Mouse (Mus musculus): Measurements from ENCODE around the gene Wbp1l. TPM values are rescaled to one million over a fixed set of nuclear protein-coding genes. Genes with fewer than 3 reads are reported as not detected.

The Wbp1l gene
- total and polyA plus RNA-seq, 2 experiments from 2014 or later = 27.1 to 44.8 TPM

DNA sequence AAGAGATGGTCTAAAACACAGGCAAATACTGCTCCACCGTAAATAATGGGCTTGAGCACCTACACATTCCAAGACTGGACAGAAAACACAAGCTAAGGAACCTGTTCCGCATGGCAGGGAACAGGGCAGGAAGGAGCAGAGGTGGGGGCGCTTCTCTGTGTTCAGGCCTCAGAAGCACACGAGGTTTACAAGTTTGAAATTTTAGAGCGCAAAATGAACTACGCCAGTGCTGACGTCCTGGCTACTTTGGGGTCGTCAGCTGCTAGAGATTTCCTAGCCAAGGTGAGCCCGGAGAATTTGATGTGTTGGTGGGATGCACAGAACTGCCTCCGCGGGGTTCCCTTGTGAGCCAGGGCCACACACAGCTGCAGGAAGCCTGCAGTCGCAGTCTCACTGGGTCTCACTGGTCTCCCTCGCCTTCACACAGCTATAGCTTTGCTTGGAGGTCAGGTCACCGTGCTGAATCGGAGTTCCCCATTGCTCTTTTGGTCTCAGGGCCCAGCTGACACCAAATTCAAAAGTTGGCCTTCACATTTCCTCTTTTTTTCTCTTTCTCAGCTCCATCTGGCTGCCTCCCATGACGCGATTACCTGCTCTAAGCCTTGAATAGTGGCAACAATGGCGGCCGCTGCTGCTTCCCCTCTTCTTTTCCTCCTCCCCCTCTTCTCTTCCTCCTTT is 99.1 kb downstream of the Wbp1l start:
- ATAC-seq (ENCODE audit: low FRiP score) (no peak), DNase-seq (ENCODE audit: low spot score) (no peak)
- Histone ChIP-seq H3K4me3 (ENCODE audit: low read depth, low read length) (no peak overlapping the region), H3K27ac (ENCODE audit: low read depth, low read length) (no peak overlapping the region), H3K27me3 (ENCODE audit: insufficient read depth, low read length) (no peaks in the 10 kb centered on the region), H3K4me1 (ENCODE audit: insufficient read depth, low read length) (no peaks in the 10 kb centered on the region), H3K4me2 (ENCODE audit: low read depth, low read length, poor library complexity, severe bottlenecking) (no peak overlapping the region), H3K36me3 (ENCODE audit: insufficient read depth, low read length) (peaks cover 13% of the 10 kb centered on the region; the same call in 1 of the 2 replicates), H3K9me3 (ENCODE audit: low read length) (no peaks in the 10 kb centered on the region), H3K9ac (replicated peaks; ENCODE audit: low read length, poor library complexity, severe bottlenecking) (no peak overlapping the region)
- TF ChIP-seq CTCF (IDR thresholded peaks at IDR 0.05) = no peak
- 47% methylated on average over 19 of the region's 19 CpGs for WGBS

- no peak overlapping the region for H3K4me3 ChIP-seq (ENCODE audit: low read depth, low read length)
- peaks cover 13% of the 10 kb centered on the region; the same call in 1 of the 2 replicates for H3K36me3 ChIP-seq (ENCODE audit: insufficient read depth, low read length)
- DNase-seq (ENCODE audit: low spot score) (no peak), ATAC-seq (ENCODE audit: low FRiP score) (no peak)
- H3K9ac ChIP-seq (replicated peaks; ENCODE audit: low read length, poor library complexity, severe bottlenecking) = no peak overlapping the region
- H3K9me3 ChIP-seq (ENCODE audit: low read length) = no peaks in the 10 kb centered on the region
- no peaks in the 10 kb centered on the region for H3K27me3 ChIP-seq (ENCODE audit: insufficient read depth, low read length)
- no peak for TF ChIP-seq CTCF (IDR thresholded peaks at IDR 0.05)
- WGBS = 79% methylated on average over 10 of the region's 10 CpGs
- H3K4me2 ChIP-seq (ENCODE audit: low read depth, low read length, poor library complexity, severe bottlenecking) = no peak overlapping the region
- H3K4me1 ChIP-seq (ENCODE audit: insufficient read depth, low read length) = no peaks in the 10 kb centered on the region
- H3K27ac ChIP-seq (ENCODE audit: low read depth, low read length) = no peak overlapping the region
Observed at GRCm38 (mm10) chr19:46699011-46699481, 100.2 kb downstream of the Wbp1l start.

GRCm38 (mm10) chr19:46701156-46701555 is 102.3 kb downstream of the Wbp1l start:
- no peak overlapping the region for H3K4me2 ChIP-seq (ENCODE audit: low read depth, low read length, poor library complexity, severe bottlenecking)
- no peak overlapping the region for H3K4me3 ChIP-seq (ENCODE audit: low read depth, low read length)
- no peak overlapping the region for H3K27ac ChIP-seq (ENCODE audit: low read depth, low read length)
- WGBS = 91% methylated on average over 9 of the region's 9 CpGs
- DNase-seq (ENCODE audit: low spot score) = no peak
- H3K27me3 ChIP-seq (ENCODE audit: insufficient read depth, low read length) = no peaks in the 10 kb centered on the region
- ATAC-seq (ENCODE audit: low FRiP score) = no peak
- H3K9ac ChIP-seq (replicated peaks; ENCODE audit: low read length, poor library complexity, severe bottlenecking) = no peak overlapping the region
- peaks cover 4% of the 10 kb centered on the region; the same call in 1 of the 2 replicates for H3K36me3 ChIP-seq (ENCODE audit: insufficient read depth, low read length)
- H3K9me3 ChIP-seq (ENCODE audit: low read length) = no peaks in the 10 kb centered on the region
- no peaks in the 10 kb centered on the region for H3K4me1 ChIP-seq (ENCODE audit: insufficient read depth, low read length)
- TF ChIP-seq CTCF (IDR thresholded peaks at IDR 0.05) = no peak

- ATAC-seq (ENCODE audit: low FRiP score) (no peak), DNase-seq (ENCODE audit: low spot score) (no peak)
- no peak overlapping the region for H3K27ac ChIP-seq (ENCODE audit: low read depth, low read length)
- no peaks in the 10 kb centered on the region for H3K4me1 ChIP-seq (ENCODE audit: insufficient read depth, low read length)
- no peak overlapping the region for H3K9ac ChIP-seq (replicated peaks; ENCODE audit: low read length, poor library complexity, severe bottlenecking)
- no peak overlapping the region for H3K4me3 ChIP-seq (ENCODE audit: low read depth, low read length)
- no peak for TF ChIP-seq CTCF (IDR thresholded peaks at IDR 0.05)
- H3K9me3 ChIP-seq (ENCODE audit: low read length) = no peaks in the 10 kb centered on the region
- no peaks in the 10 kb centered on the region; the same call in 1 of the 2 replicates for H3K36me3 ChIP-seq (ENCODE audit: insufficient read depth, low read length)
- no peaks in the 10 kb centered on the region for H3K27me3 ChIP-seq (ENCODE audit: insufficient read depth, low read length)
- H3K4me2 ChIP-seq (ENCODE audit: low read depth, low read length, poor library complexity, severe bottlenecking) = no peak overlapping the region
- 71% methylated on average over 7 of the region's 7 CpGs for WGBS
Observed at GRCm38 (mm10) chr19:46705779-46706495, 107.1 kb downstream of the Wbp1l start.

DNA sequence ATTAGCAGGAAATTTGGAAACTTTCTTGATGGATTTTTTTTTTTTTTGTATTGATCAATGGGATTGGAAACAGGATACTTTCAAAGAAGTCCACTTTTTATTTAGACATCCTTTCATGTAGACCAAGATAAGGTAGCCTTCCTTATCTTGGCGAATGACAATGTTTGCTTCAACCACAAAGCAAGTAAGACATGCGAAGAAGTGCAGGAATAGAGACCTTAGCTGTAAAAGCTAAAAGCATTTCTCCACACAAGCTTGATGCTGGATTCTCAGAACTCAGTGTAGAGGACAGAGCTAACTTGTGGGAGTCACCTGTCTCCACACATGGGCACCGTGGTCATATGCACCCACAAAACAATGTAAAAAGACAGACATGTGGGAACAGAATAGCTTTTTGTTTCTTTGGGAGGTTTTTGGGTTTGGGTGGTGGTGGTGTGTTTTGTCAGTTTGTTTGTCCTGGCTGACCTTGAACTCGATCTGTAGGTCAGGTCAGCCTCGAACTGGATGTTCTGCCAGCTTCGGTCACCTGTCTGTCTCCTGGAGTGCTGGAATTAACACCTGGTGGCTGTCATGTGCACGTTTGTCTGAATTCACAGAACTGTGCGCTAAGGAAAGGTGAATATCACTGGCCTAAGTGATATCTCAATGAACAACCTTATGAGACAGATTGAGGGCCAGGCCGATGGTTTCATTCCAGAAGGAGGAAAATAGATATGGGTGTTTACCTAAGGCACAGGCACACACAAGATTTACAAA is 107.8 kb downstream of the Wbp1l start:
- Histone ChIP-seq H3K4me1 (ENCODE audit: insufficient read depth, low read length) (no peaks in the 10 kb centered on the region), H3K4me3 (ENCODE audit: low read depth, low read length) (no peak overlapping the region), H3K27me3 (ENCODE audit: insufficient read depth, low read length) (no peaks in the 10 kb centered on the region), H3K36me3 (ENCODE audit: insufficient read depth, low read length) (no peaks in the 10 kb centered on the region; the same call in 1 of the 2 replicates), H3K27ac (ENCODE audit: low read depth, low read length) (no peak overlapping the region), H3K9ac (replicated peaks; ENCODE audit: low read length, poor library complexity, severe bottlenecking) (no peak overlapping the region), H3K4me2 (ENCODE audit: low read depth, low read length, poor library complexity, severe bottlenecking) (0 out of 2 replicates have a peak overlapping the region, but pooled peaks have one; percentile 48), H3K9me3 (ENCODE audit: low read length) (no peaks in the 10 kb centered on the region)
- WGBS = 77% methylated on average over 9 of the region's 9 CpGs
- DNase-seq (ENCODE audit: low spot score) (no peak), ATAC-seq (ENCODE audit: low FRiP score) (no peak)
- no peak for TF ChIP-seq CTCF (IDR thresholded peaks at IDR 0.05)

Other genes with a start within 250 kb of the Wbp1l start
- gene 2310034G01Rik, start 248.8 kb upstream of the Wbp1l start, total RNA-seq (2014; rRNA removed) = 2.0 and 3.8 TPM in 2 replicates
- 2.0 and 2.2 TPM in 2 replicates for gene 2310034G01Rik, start 248.8 kb upstream of the Wbp1l start, polyA plus RNA-seq (2015; fragmentation: Nextera tagmentation; extraction: Ambion mirVana)
- 356 and 359 TPM in 2 replicates for gene Actr1a, start 203.3 kb upstream of the Wbp1l start, total RNA-seq (2014; rRNA removed)
- 327 and 343 TPM in 2 replicates for gene Actr1a, start 203.3 kb upstream of the Wbp1l start, polyA plus RNA-seq (2015; fragmentation: Nextera tagmentation; extraction: Ambion mirVana)
- 11.5 and 14.4 TPM in 2 replicates for gene Sufu, start 202.2 kb upstream of the Wbp1l start, total RNA-seq (2014; rRNA removed)
- gene Sufu, start 202.2 kb upstream of the Wbp1l start, polyA plus RNA-seq (2015; fragmentation: Nextera tagmentation; extraction: Ambion mirVana) = 13.2 and 14.5 TPM in 2 replicates
- 96.6 and 103 TPM in 2 replicates for gene Trim8, start 97.4 kb upstream of the Wbp1l start, total RNA-seq (2014; rRNA removed)
- gene Trim8, start 97.4 kb upstream of the Wbp1l start, polyA plus RNA-seq (2015; fragmentation: Nextera tagmentation; extraction: Ambion mirVana) = 27.8 and 30.4 TPM in 2 replicates
- 94.5 and 109 TPM in 2 replicates for gene Arl3, start 25.9 kb upstream of the Wbp1l start, total RNA-seq (2014; rRNA removed)
- gene Arl3, start 25.9 kb upstream of the Wbp1l start, polyA plus RNA-seq (2015; fragmentation: Nextera tagmentation; extraction: Ambion mirVana) = 192 and 194 TPM in 2 replicates
- gene Sfxn2, start 25.7 kb upstream of the Wbp1l start, total RNA-seq (2014; rRNA removed) = 5.9 and 6.0 TPM in 2 replicates
- gene Sfxn2, start 25.7 kb upstream of the Wbp1l start, polyA plus RNA-seq (2015; fragmentation: Nextera tagmentation; extraction: Ambion mirVana) = 9.5 and 9.8 TPM in 2 replicates
- gene Cyp17a1, start 74.1 kb downstream of the Wbp1l start, total RNA-seq (2014; rRNA removed) = not detected in 2 replicates
- not detected in 2 replicates for gene Cyp17a1, start 74.1 kb downstream of the Wbp1l start, polyA plus RNA-seq (2015; fragmentation: Nextera tagmentation; extraction: Ambion mirVana)
- 13.2 and 16.3 TPM in 2 replicates for gene Borcs7, start 90.8 kb downstream of the Wbp1l start, total RNA-seq (2014; rRNA removed)
- 41.3 and 43.0 TPM in 2 replicates for gene Borcs7, start 90.8 kb downstream of the Wbp1l start, polyA plus RNA-seq (2015; fragmentation: Nextera tagmentation; extraction: Ambion mirVana)
- 21.3 and 28.9 TPM in 2 replicates for gene As3mt, start 108.4 kb downstream of the Wbp1l start, total RNA-seq (2014; rRNA removed)
- gene As3mt, start 108.4 kb downstream of the Wbp1l start, polyA plus RNA-seq (2015; fragmentation: Nextera tagmentation; extraction: Ambion mirVana) = 36.4 and 37.9 TPM in 2 replicates
- 26.1 and 37.5 TPM in 2 replicates for gene Cnnm2, start 162.5 kb downstream of the Wbp1l start, total RNA-seq (2014; rRNA removed)
- 8.2 and 8.3 TPM in 2 replicates for gene Cnnm2, start 162.5 kb downstream of the Wbp1l start, polyA plus RNA-seq (2015; fragmentation: Nextera tagmentation; extraction: Ambion mirVana)